Mouse (Mus musculus): ENCODE results near the gene Scamp1. TPM values are rescaled to one million over a fixed set of nuclear protein-coding genes. Genes with fewer than 3 reads are reported as not detected.

The Scamp1 gene
- polyA plus RNA-seq, 2 experiments, result 4.2 to 5.0 TPM

- peaks cover 35 to 52% of the 10 kb centered on the region in 2 experiments for H3K4me1 ChIP-seq (replicated peaks; ENCODE audit: control insufficient read depth in 2 of 2, insufficient read depth in 2 of 2, low read length in 1 of 2)
- no peaks in the 10 kb centered on the region for H3K27me3 ChIP-seq (ENCODE audit: control insufficient read depth, insufficient read depth, low read length)
- H3K4me3 ChIP-seq (ENCODE audit: insufficient read depth in 1 of 2, low read depth in 2 of 2, low read length in 2 of 2), result no peak overlapping the region
- no peak for DNase-seq (ENCODE audit: low read depth in 3 of 3, low spot score in 3 of 3)
- no peaks in the 10 kb centered on the region for H3K36me3 ChIP-seq (replicated peaks; ENCODE audit: control insufficient read depth, insufficient read depth, low read depth)
- no peak overlapping the region for H3K4me2 ChIP-seq (ENCODE audit: low read depth)
- no peak overlapping the region for H3K27ac ChIP-seq
- TF ChIP-seq EP300 (IDR thresholded peaks at IDR 0.05; ENCODE audit: low read depth), result no peak
- TF ChIP-seq CTCF (IDR thresholded peaks at IDR 0.05; ENCODE audit: low read depth), result no peak
- no peak for ATAC-seq (ENCODE audit: insufficient read depth)
- H3K9me3 ChIP-seq (ENCODE audit: control insufficient read depth, low read length), result no peaks in the 10 kb centered on the region
- no peak overlapping the region for H3K9ac ChIP-seq (replicated peaks)
- WGBS (ENCODE audit: insufficient replicate concordance), result 15% methylated on average over 6 of the region's 6 CpGs
Observed at GRCm38 (mm10) chr13:94266530-94266929, 19.1 kb downstream of the Scamp1 start.

- H3K4me1 ChIP-seq (replicated peaks; ENCODE audit: control insufficient read depth in 2 of 2, insufficient read depth in 2 of 2, low read length in 1 of 2), result peaks cover 35 to 49% of the 10 kb centered on the region in 2 experiments
- WGBS (ENCODE audit: insufficient replicate concordance), result 68% methylated on average over 3 of the region's 3 CpGs
- no peak for TF ChIP-seq EP300 (IDR thresholded peaks at IDR 0.05; ENCODE audit: low read depth)
- TF ChIP-seq CTCF (IDR thresholded peaks at IDR 0.05; ENCODE audit: low read depth), result no peak
- no peak overlapping the region for H3K27ac ChIP-seq
- H3K4me2 ChIP-seq (ENCODE audit: low read depth), result no peak overlapping the region
- no peaks in the 10 kb centered on the region for H3K36me3 ChIP-seq (replicated peaks; ENCODE audit: control insufficient read depth, insufficient read depth, low read depth)
- H3K4me3 ChIP-seq (ENCODE audit: insufficient read depth in 1 of 2, low read depth in 2 of 2, low read length in 2 of 2), result no peak overlapping the region
- H3K9me3 ChIP-seq (ENCODE audit: control insufficient read depth, low read length), result no peaks in the 10 kb centered on the region
- no peaks in the 10 kb centered on the region for H3K27me3 ChIP-seq (ENCODE audit: control insufficient read depth, insufficient read depth, low read length)
- DNase-seq (ENCODE audit: low read depth in 3 of 3, low spot score in 3 of 3) (no peak), ATAC-seq (ENCODE audit: insufficient read depth) (no peak)
- no peak overlapping the region for H3K9ac ChIP-seq (replicated peaks)
Observed at GRCm38 (mm10) chr13:94265291-94265690, 20.4 kb downstream of the Scamp1 start.

GRCm38 (mm10) chr13:94263943-94264342, 21.7 kb downstream of the Scamp1 start:
- WGBS (ENCODE audit: insufficient replicate concordance), result 12% methylated on average over 5 of the region's 5 CpGs
- TF ChIP-seq EP300 (IDR thresholded peaks at IDR 0.05; ENCODE audit: low read depth), result peak; percentile 84
- no peak for TF ChIP-seq CTCF (IDR thresholded peaks at IDR 0.05; ENCODE audit: low read depth)
- Histone ChIP-seq H3K4me1 (replicated peaks; ENCODE audit: control insufficient read depth in 2 of 2, insufficient read depth in 2 of 2, low read length in 1 of 2) (peaks cover 41 to 59% of the 10 kb centered on the region in 2 experiments), H3K27ac (peak overlapping the region; percentile 78), H3K4me2 (ENCODE audit: low read depth) (peak overlapping the region; percentile 41), H3K9ac (replicated peaks) (no peak overlapping the region; the same call in 1 of the 2 replicates), H3K36me3 (replicated peaks; ENCODE audit: control insufficient read depth, insufficient read depth, low read depth) (no peaks in the 10 kb centered on the region), H3K27me3 (ENCODE audit: control insufficient read depth, insufficient read depth, low read length) (no peaks in the 10 kb centered on the region), H3K9me3 (ENCODE audit: control insufficient read depth, low read length) (no peaks in the 10 kb centered on the region), H3K4me3 (ENCODE audit: insufficient read depth in 1 of 2, low read depth in 2 of 2, low read length in 2 of 2) (peak overlapping the region in 1 of 2 experiments; percentile 15; a peak in 1 of 4 replicates)
- peak; percentile 82 for ATAC-seq (ENCODE audit: insufficient read depth)
- peak in 2 of 3 experiments; percentile 57 to 60 for DNase-seq (ENCODE audit: low read depth in 3 of 3, low spot score in 3 of 3)

- TF ChIP-seq CTCF (IDR thresholded peaks at IDR 0.05; ENCODE audit: low read depth), result no peak
- no peak for TF ChIP-seq EP300 (IDR thresholded peaks at IDR 0.05; ENCODE audit: low read depth)
- peak in 2 of 3 experiments; percentile 49 to 58 for DNase-seq (ENCODE audit: low read depth in 3 of 3, low spot score in 3 of 3)
- 24% methylated on average over 4 of the region's 4 CpGs for WGBS (ENCODE audit: insufficient replicate concordance)
- H3K9me3 ChIP-seq (ENCODE audit: control insufficient read depth, low read length), result no peaks in the 10 kb centered on the region
- peaks cover 38 to 58% of the 10 kb centered on the region in 2 experiments for H3K4me1 ChIP-seq (replicated peaks; ENCODE audit: control insufficient read depth in 2 of 2, insufficient read depth in 2 of 2, low read length in 1 of 2)
- no peaks in the 10 kb centered on the region for H3K36me3 ChIP-seq (replicated peaks; ENCODE audit: control insufficient read depth, insufficient read depth, low read depth)
- H3K4me2 ChIP-seq (ENCODE audit: low read depth), result peak overlapping the region; percentile 15; the same call in 1 of the 2 replicates
- H3K9ac ChIP-seq (replicated peaks), result peak overlapping the region; percentile 18; the same call in 1 of the 2 replicates
- no peak overlapping the region; a peak in 1 of 4 replicates for H3K4me3 ChIP-seq (ENCODE audit: insufficient read depth in 1 of 2, low read depth in 2 of 2, low read length in 2 of 2)
- no peaks in the 10 kb centered on the region for H3K27me3 ChIP-seq (ENCODE audit: control insufficient read depth, insufficient read depth, low read length)
- peak overlapping the region; percentile 78 for H3K27ac ChIP-seq
- peak; percentile 71 for ATAC-seq (ENCODE audit: insufficient read depth)
Observed at GRCm38 (mm10) chr13:94262551-94262950, 23.1 kb downstream of the Scamp1 start.

- Histone ChIP-seq H3K9ac (replicated peaks) (no peak overlapping the region), H3K4me3 (ENCODE audit: insufficient read depth in 1 of 2, low read depth in 2 of 2, low read length in 2 of 2) (no peak overlapping the region), H3K27me3 (ENCODE audit: control insufficient read depth, insufficient read depth, low read length) (no peaks in the 10 kb centered on the region), H3K9me3 (ENCODE audit: control insufficient read depth, low read length) (no peaks in the 10 kb centered on the region), H3K4me1 (replicated peaks; ENCODE audit: control insufficient read depth in 2 of 2, insufficient read depth in 2 of 2, low read length in 1 of 2) (peaks cover 40 to 56% of the 10 kb centered on the region in 2 experiments), H3K36me3 (replicated peaks; ENCODE audit: control insufficient read depth, insufficient read depth, low read depth) (no peaks in the 10 kb centered on the region), H3K27ac (no peak overlapping the region), H3K4me2 (ENCODE audit: low read depth) (no peak overlapping the region)
- 75% methylated on average over 6 of the region's 6 CpGs for WGBS (ENCODE audit: insufficient replicate concordance)
- DNase-seq (ENCODE audit: low read depth in 3 of 3, low spot score in 3 of 3), result no peak
- ATAC-seq (ENCODE audit: insufficient read depth), result no peak
- TF ChIP-seq EP300 (IDR thresholded peaks at IDR 0.05; ENCODE audit: low read depth), result no peak
- TF ChIP-seq CTCF (IDR thresholded peaks at IDR 0.05; ENCODE audit: low read depth), result no peak
Observed at GRCm38 (mm10) chr13:94261624-94262023, 24.0 kb downstream of the Scamp1 start.
